In the genomic region with DNA sequence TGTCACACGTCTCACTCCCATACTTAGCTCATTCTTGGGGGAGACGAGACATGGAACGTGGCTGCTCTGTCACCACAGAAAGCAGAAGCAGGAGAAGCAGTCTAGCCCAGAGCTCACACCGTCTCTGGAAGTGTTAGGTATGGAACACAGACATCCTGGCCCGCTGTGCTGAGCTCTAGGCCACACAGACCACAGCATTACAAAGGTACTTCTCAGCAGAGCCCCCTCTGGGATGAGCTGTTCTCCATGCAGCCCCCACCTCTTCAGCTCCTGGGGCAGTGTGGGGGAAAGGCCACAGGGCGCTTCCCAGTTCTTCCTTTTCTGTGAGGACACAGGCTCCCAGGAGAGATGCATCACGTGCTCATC, we compare ENCODE assay signal across 13 mouse cellular contexts.
A peak's percentile ranks its signal among the peaks of the same experiment; 100 is the strongest.
DNase-seq lines count a peak whose midpoint lies in the region; ATAC-seq lines count a peak whose summit lies in the region.
"Had no signal": no experiment of that assay in that cellular context is flagged by ENCODE, and none has a peak within 500 bp of the region (broad histone marks: within the 10 kb centered on the region; RNA-seq: fewer than 3 reads in every experiment).

No protein-coding gene starts in this region.

- peak overlapping the region; percentile 22; the same call in 1 of the 2 replicates for H3K4me2 ChIP-seq in heart, embryonic 11.5 days
- H3K4me2 ChIP-seq in lung, embryonic 15.5 days, result no peak overlapping the region
- H3K4me2 ChIP-seq in limb, embryonic 13.5 days (replicated peaks), result no peak overlapping the region

- no peaks in the 10 kb centered on the region for H3K9me3 ChIP-seq in heart, embryonic 11.5 days (replicated peaks; ENCODE audit: control insufficient read depth, low read length)
- H3K9me3 ChIP-seq in lung, embryonic 15.5 days, result no peaks in the 10 kb centered on the region
- H3K9me3 ChIP-seq in embryonic facial prominence, embryonic 10.5 days, result no peaks in the 10 kb centered on the region
- no peaks in the 10 kb centered on the region for H3K9me3 ChIP-seq in limb, embryonic 13.5 days

- no peaks in the 10 kb centered on the region for H3K36me3 ChIP-seq in heart, embryonic 11.5 days (ENCODE audit: control insufficient read depth, insufficient read depth, low read length)
- no peaks in the 10 kb centered on the region for H3K36me3 ChIP-seq in lung, embryonic 15.5 days
- no peaks in the 10 kb centered on the region for H3K36me3 ChIP-seq in embryonic facial prominence, embryonic 10.5 days (replicated peaks)
- no peaks in the 10 kb centered on the region for H3K36me3 ChIP-seq in limb, embryonic 13.5 days

- ATAC-seq in heart, embryonic 11.5 days (replicated peaks; ENCODE audit: insufficient number of reproducible peaks, low FRiP score, low TSS enrichment), result peak; percentile 40; the same call in 1 of the 2 replicates
- ATAC-seq in lung, embryonic 15.5 days (ENCODE audit: borderline replicate concordance, extremely low read depth, low FRiP score, low TSS enrichment), result peak; percentile 29; the same call in 1 of the 2 replicates
- ATAC-seq in limb, embryonic 13.5 days (ENCODE audit: low FRiP score, low read depth), result peak; percentile 54; the same call in 1 of the 2 replicates
- ATAC-seq: forebrain, embryonic 16.5 days had no signal

- H3K4me3 ChIP-seq in heart, embryonic 11.5 days (ENCODE audit: low read depth, low read length), result no peak overlapping the region
- H3K4me3 ChIP-seq in lung, embryonic 15.5 days, result no peak overlapping the region
- no peak overlapping the region for H3K4me3 ChIP-seq in embryonic facial prominence, embryonic 10.5 days
- no peak overlapping the region for H3K4me3 ChIP-seq in limb, embryonic 13.5 days

- H3K4me1 ChIP-seq in heart, embryonic 11.5 days (ENCODE audit: control insufficient read depth, insufficient read depth, low read length), result peaks cover 19% of the 10 kb centered on the region
- 0 out of 2 replicates have a peak, but pooled peaks cover 7% of the 10 kb centered on the region for H3K4me1 ChIP-seq in lung, embryonic 15.5 days
- H3K4me1 ChIP-seq in embryonic facial prominence, embryonic 10.5 days, result peaks cover 24% of the 10 kb centered on the region
- H3K4me1 ChIP-seq in limb, embryonic 13.5 days, result peaks cover 21% of the 10 kb centered on the region

- H3K9ac ChIP-seq in heart, embryonic 11.5 days (ENCODE audit: low read depth, low read length), result 0 out of 2 replicates have a peak overlapping the region, but pooled peaks have one; percentile 16
- H3K9ac ChIP-seq in lung, embryonic 15.5 days, result no peak overlapping the region
- H3K9ac ChIP-seq in limb, embryonic 13.5 days, result no peak overlapping the region

- DNase-seq in heart, postnatal 4 days, result no peak
- no peak for DNase-seq in lung, postnatal 25 days (ENCODE audit: low spot score)
- no peak for DNase-seq in embryonic facial prominence, embryonic 10.5 days (ENCODE audit: low spot score)
- no peak for DNase-seq in spleen, postnatal 36 days (ENCODE audit: low spot score in 2 of 2)
- no peak for DNase-seq in urinary bladder, postnatal 4 days (ENCODE audit: low spot score in 2 of 2)
- DNase-seq: adrenal gland, adult 2 months; cerebellum, adult 18-20 months; kidney, adult 8-10 months; right cerebral cortex, postnatal 25 days had no signal

- peak overlapping the region; percentile 68 for H3K27ac ChIP-seq in heart, embryonic 11.5 days (ENCODE audit: low read depth, low read length)
- H3K27ac ChIP-seq in lung, embryonic 15.5 days, result no peak overlapping the region
- peak overlapping the region; percentile 65 for H3K27ac ChIP-seq in embryonic facial prominence, embryonic 10.5 days (replicated peaks)
- H3K27ac ChIP-seq in limb, embryonic 13.5 days, result peak overlapping the region; percentile 35; the same call in 1 of the 2 replicates

- no peaks in the 10 kb centered on the region for H3K27me3 ChIP-seq in heart, embryonic 11.5 days (ENCODE audit: control insufficient read depth, insufficient read depth, low read length)
- no peaks in the 10 kb centered on the region for H3K27me3 ChIP-seq in lung, embryonic 15.5 days
- no peaks in the 10 kb centered on the region for H3K27me3 ChIP-seq in embryonic facial prominence, embryonic 10.5 days (replicated peaks; ENCODE audit: low read depth, poor library complexity, severe bottlenecking)
- no peaks in the 10 kb centered on the region for H3K27me3 ChIP-seq in limb, embryonic 13.5 days

- 29% methylated on average over 7 of the region's 7 CpGs for WGBS in heart, embryonic 11.5 days (ENCODE audit: insufficient replicate concordance)
- 47% methylated on average over 7 of the region's 7 CpGs for WGBS in lung, embryonic 15.5 days
- WGBS in embryonic facial prominence, embryonic 10.5 days, result 47% methylated on average over 7 of the region's 7 CpGs
- WGBS in limb, embryonic 13.5 days, result 32% methylated on average over 7 of the region's 7 CpGs
